Mouse (Mus musculus) testis, adult 2 months (tissue): ENCODE measurements at regions not wholly inside any gene's neighbourhood (a gene's known extent, or its start where the extent isn't known, plus 50 kb on each side); places are given as distances from the start of the nearest gene placed in this dataset.
A peak's percentile ranks its signal among the peaks of the same experiment; 100 is the strongest.

Experiments
- H3K27ac ChIP-seq: fragments of 200-500 bp; 2 replicates; pipeline ENCODE4 v1.5.1; 2012; ENCODE audit warnings: low read depth, low read length; ENCODE audit not compliant: control insufficient read depth, insufficient read depth
- H3K27me3 ChIP-seq: fragments of 200-500 bp; 2 replicates; pipeline ENCODE4 v1.6.1; 2012; ENCODE audit warnings: mild to moderate bottlenecking, low read length, moderate library complexity; ENCODE audit not compliant: control insufficient read depth, insufficient read depth
- H3K36me3 ChIP-seq: fragments of 200-500 bp; 2 replicates; pipeline ENCODE4 v1.6.1; 2012; ENCODE audit warnings: mild to moderate bottlenecking, low read length; ENCODE audit not compliant: control insufficient read depth, insufficient read depth
- H3K4me1 ChIP-seq: fragments of 200-500 bp; 2 replicates; pipeline ENCODE4 v1.6.1; 2012; ENCODE audit warnings: low read length; ENCODE audit not compliant: control insufficient read depth, insufficient read depth
- H3K4me3 ChIP-seq: fragments of 200-500 bp; 2 replicates; pipeline ENCODE4 v1.5.1; 2012; ENCODE audit warnings: low read depth, mild to moderate bottlenecking, low read length, moderate library complexity, mixed read lengths; ENCODE audit not compliant: control insufficient read depth
- CTCF ChIP-seq: fragments of 200-500 bp; IDR thresholded peaks from 2 replicates; pipeline ENCODE4 v1.5.1; 2012; ENCODE audit warnings: low read depth, mild to moderate bottlenecking, inconsistent platforms, low read length, moderate library complexity; ENCODE audit not compliant: control insufficient read depth, insufficient read depth, insufficient replicate concordance
- POLR2A ChIP-seq: fragments of 200-500 bp; IDR thresholded peaks from 2 replicates; pipeline ENCODE4 v1.6.1; 2012; ENCODE audit warnings: low read depth, mild to moderate bottlenecking, inconsistent platforms, low read length, moderate library complexity; ENCODE audit not compliant: control insufficient read depth

DNA sequence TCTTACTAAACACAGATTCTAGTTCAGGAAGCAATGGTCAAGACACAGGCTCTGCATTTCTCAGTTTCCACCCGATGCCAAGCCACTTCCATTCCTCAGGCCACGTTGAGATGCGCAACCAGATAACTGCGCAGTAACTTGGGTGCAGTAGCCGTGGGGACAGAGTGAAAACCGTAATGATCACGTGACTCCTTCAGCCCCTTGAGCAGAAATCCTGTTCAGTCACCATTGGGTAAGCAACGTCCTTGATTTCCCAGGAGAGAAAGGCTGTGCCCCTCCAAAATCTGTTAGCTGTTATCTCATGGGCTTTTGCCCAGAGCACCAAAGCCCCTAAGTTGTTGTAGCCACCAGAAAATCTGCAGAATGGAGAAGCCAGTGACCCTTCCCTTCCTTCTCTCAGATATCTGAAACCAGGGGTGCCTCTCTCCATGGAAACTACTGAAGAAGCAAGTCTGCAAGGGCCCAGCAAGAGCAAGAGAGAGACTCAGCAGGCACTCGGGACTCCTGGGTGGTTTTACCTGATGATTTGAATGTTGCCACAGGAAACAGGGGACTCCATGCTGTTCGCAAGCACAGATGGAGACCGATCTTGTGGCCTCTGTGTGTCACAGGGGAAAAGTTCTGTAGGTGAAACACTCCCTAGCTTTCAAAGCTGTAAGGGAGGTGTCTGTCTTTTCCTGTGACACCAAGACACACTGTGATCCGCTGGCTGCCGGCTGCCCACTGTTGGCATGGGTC lies 126.7 kb downstream of the Lmo4 start:
- TF ChIP-seq POLR2A (no peak), CTCF (no peak)
- no peak overlapping the region for H3K4me3 ChIP-seq
- H3K36me3 ChIP-seq: no peaks in the 10 kb centered on the region
- H3K27me3 ChIP-seq: no peaks in the 10 kb centered on the region
- no peaks in the 10 kb centered on the region for H3K4me1 ChIP-seq
- H3K27ac ChIP-seq: no peak overlapping the region

DNA sequence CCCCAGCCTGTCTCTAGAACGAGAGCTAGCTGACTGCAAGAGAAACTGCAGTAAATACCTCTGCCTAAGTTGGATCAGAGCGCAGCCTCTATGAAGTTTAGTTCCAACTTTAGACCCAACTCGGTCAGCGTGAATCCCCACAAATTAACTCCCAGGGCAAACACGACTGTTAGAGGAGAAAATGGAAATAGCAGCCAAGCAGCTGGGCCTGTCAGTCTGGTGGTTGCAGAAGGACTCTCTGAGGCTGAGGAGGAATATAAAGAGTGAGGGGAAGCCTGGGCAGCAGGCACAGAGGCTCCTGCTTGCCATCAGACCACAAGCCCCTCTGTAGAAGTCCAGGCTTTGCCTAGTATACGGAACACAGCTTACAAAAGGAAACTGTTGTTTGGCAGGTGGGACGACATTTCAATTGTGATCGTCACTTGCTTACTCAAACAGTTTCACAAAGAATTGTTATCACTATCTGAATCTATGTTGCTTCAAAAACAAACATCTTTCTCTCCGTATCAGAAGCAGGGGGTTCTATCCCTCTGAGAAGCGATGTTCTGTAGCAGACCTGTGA lies 135.0 kb downstream of the Lmo4 start:
- TF ChIP-seq CTCF: no peak
- no peak for TF ChIP-seq POLR2A
- Histone ChIP-seq H3K4me1 (no peaks in the 10 kb centered on the region), H3K36me3 (no peaks in the 10 kb centered on the region), H3K27me3 (no peaks in the 10 kb centered on the region), H3K27ac (no peak overlapping the region), H3K4me3 (peak overlapping the region; percentile 74)

DNA sequence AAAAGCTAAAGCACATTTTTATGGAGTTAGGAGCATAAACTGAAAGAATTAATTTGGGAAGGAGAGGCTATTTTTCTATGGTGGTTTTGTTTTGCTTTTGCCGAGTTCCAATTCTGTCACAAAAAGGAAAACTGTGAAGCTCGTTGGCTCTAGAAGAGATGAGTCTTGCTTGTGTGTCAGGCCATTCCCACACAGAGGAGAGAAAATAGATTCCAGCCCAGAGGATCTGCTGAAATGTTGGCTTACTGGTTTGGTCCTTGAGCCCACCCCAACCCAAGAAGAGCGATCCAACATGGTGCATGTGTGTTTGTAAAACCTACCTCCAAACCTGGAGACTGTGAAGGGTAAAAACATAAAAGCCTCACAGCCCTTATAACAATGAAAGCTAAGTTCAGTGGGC lies 138.0 kb downstream of the Lmo4 start:
- no peaks in the 10 kb centered on the region for H3K27me3 ChIP-seq
- H3K36me3 ChIP-seq: no peaks in the 10 kb centered on the region
- no peaks in the 10 kb centered on the region for H3K4me1 ChIP-seq
- H3K27ac ChIP-seq: no peak overlapping the region
- no peak overlapping the region for H3K4me3 ChIP-seq
- TF ChIP-seq CTCF: no peak
- no peak for TF ChIP-seq POLR2A

DNA sequence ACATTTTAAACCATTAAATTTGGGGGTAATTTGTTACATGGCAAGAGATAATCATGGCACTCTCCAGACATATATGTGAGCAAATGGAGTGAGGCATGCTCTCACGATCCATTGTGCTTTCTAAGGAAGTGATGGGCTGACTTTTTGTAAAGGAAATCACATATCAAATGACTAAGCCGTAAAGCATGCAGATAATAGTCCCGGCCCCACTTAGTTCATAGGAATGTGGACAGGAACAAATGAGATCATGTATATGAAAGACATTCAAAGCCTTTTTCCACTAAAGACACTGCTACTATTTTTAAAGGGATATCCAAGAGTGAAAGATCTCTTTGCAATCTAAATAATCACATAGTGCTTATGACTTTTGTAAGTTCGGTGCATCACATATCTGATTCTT lies 146.9 kb downstream of the Lmo4 start:
- Histone ChIP-seq H3K36me3 (no peaks in the 10 kb centered on the region), H3K27me3 (no peaks in the 10 kb centered on the region), H3K4me3 (no peak overlapping the region), H3K4me1 (no peaks in the 10 kb centered on the region), H3K27ac (no peak overlapping the region)
- TF ChIP-seq CTCF (no peak), POLR2A (no peak)

DNA sequence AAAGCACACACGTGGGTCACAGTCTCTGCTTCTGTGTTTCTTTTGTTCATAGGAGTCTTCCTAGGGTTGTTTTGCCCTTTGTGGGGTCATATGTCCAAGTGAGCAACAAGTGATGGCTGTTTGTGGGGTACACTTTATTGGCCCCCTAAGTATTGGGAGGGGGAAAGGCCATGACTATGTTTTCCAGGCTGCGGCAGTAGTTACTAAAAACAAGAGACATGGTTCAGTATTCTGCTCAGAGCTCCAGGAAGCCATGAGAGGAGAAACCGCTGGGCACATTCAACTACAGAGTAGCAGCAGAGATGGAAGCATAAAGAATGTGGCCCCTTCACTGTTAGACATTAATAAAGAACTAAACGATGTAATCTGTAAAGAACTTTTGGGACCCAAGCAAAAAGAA lies 154.7 kb downstream of the Lmo4 start:
- no peak for TF ChIP-seq POLR2A
- no peak for TF ChIP-seq CTCF
- H3K4me3 ChIP-seq: no peak overlapping the region
- no peaks in the 10 kb centered on the region for H3K4me1 ChIP-seq
- no peaks in the 10 kb centered on the region for H3K27me3 ChIP-seq
- no peaks in the 10 kb centered on the region for H3K36me3 ChIP-seq
- no peak overlapping the region for H3K27ac ChIP-seq

DNA sequence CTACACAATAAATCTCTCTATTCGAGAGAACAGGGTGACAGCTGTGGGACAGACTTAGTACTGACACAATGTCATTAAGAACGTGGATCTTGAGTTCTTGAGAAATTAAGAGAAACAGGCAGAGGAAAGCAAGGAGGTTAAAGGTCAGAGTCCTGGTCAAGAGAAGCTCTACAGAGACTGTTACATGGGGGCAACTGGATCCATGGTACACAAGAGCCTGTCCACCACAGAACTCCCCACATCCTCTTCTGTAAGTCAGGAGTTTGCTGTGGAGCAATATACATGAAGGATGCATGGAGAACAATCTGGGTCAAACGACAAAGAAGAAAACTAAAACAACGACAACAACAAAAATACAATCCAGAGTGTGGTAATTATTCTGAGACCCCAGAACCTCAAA lies 155.8 kb downstream of the Lmo4 start:
- TF ChIP-seq CTCF: no peak
- no peak for TF ChIP-seq POLR2A
- Histone ChIP-seq H3K27ac (no peak overlapping the region), H3K4me1 (no peaks in the 10 kb centered on the region), H3K4me3 (no peak overlapping the region), H3K36me3 (no peaks in the 10 kb centered on the region), H3K27me3 (no peaks in the 10 kb centered on the region)

DNA sequence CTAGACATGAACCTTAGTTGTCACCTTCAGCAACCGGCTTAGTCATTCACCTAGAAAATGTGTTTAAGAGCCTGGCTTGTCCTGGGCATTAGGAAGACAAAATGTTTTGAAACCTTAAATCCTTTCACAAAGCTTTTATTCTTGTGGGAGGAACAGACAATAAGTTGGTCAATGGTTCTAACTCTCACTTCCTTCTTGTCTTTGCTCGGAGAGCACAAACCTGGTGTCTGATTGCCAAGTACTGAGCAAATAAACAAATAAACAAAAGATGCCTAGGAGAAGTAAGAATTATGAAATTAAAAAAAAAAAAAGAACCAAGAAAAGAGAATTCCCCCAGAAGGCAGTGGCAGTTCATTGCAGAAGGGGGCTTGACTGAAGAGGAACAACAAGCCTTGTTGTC lies 160.7 kb downstream of the Lmo4 start:
- Histone ChIP-seq H3K4me1 (no peaks in the 10 kb centered on the region), H3K27me3 (no peaks in the 10 kb centered on the region), H3K4me3 (no peak overlapping the region), H3K27ac (no peak overlapping the region), H3K36me3 (no peaks in the 10 kb centered on the region)
- TF ChIP-seq CTCF: no peak
- TF ChIP-seq POLR2A: no peak
